Mouse (Mus musculus) gastrocnemius, adult 2 months (tissue): ENCODE results near the gene Wfikkn2. TPM values are rescaled to one million over a fixed set of nuclear protein-coding genes. Genes with fewer than 3 reads are reported as not detected.

Source experiments
- DNase-seq: peaks from one replicate; pipeline ENCODE4 v3.0.0; 2022
- H3K27ac ChIP-seq: fragments of 200-600 bp; 2 replicates; pipeline ENCODE4 v1.8.1; 2022; ENCODE audit warnings: mild to moderate bottlenecking
- H3K4me3 ChIP-seq: fragments of 200-600 bp; 2 replicates; pipeline ENCODE4 v1.8.1; 2022; ENCODE audit warnings: mild to moderate bottlenecking, moderate library complexity
- CTCF ChIP-seq: fragments of 200-600 bp; IDR thresholded peaks from 2 replicates; pipeline ENCODE4 v1.8.1; 2022; ENCODE audit warnings: antibody characterized with exemption, mild to moderate bottlenecking, moderate library complexity
- intact Hi-C: fragments of 180-260 bp; cut with DNase I; formaldehyde crosslinking; loops from one replicate; pipeline ENCODE4 v1.15.1; 2025
- long read RNA-seq, 2 experiments: library from polyadenylated mRNA; stranded (forward); transcript quantifications; one replicate each; pipeline ENCODE4 v2.0.0; 2021
- total RNA-seq, 2 experiments: library from RNA; stranded (reverse); gene quantifications; 2 replicates each; pipeline ENCODE4 v1.2.3; 2021

Wfikkn2 gene
- 1 to 10 TPM; 6.9 to 8.3 TPM for total RNA-seq
- long read RNA-seq, experiment 1, partial matches to known transcripts = 0 of 1 reads
- long read RNA-seq, experiment 1, other reads (novel, unspliced or antisense) = 1 of 1 reads
- long read RNA-seq, experiment 2, partial matches to known transcripts = 1 of 5 reads
- long read RNA-seq, experiment 2, other reads (novel, unspliced or antisense) = 4 of 5 reads

GRCm38 (mm10) chr11:94245955-94246788, at the start of gene Wfikkn2:
Gene Wfikkn2, minus strand, starts transcription at chr11:94246005.
- intact Hi-C loops = no loop called here
- H3K4me3 ChIP-seq = no peak within 1 kb of the TSS
- H3K27ac ChIP-seq = no peak within 1 kb of the TSS
- no peak for DNase-seq
- TF ChIP-seq CTCF = no peak

GRCm38 (mm10) chr11:94294996-94295845, 49.4 kb upstream of the Wfikkn2 start:
- TF ChIP-seq CTCF = no peak
- DNase-seq = no peak
- no peak overlapping the region for H3K4me3 ChIP-seq
- no peak overlapping the region for H3K27ac ChIP-seq
- intact Hi-C loops = no loop called here

DNA sequence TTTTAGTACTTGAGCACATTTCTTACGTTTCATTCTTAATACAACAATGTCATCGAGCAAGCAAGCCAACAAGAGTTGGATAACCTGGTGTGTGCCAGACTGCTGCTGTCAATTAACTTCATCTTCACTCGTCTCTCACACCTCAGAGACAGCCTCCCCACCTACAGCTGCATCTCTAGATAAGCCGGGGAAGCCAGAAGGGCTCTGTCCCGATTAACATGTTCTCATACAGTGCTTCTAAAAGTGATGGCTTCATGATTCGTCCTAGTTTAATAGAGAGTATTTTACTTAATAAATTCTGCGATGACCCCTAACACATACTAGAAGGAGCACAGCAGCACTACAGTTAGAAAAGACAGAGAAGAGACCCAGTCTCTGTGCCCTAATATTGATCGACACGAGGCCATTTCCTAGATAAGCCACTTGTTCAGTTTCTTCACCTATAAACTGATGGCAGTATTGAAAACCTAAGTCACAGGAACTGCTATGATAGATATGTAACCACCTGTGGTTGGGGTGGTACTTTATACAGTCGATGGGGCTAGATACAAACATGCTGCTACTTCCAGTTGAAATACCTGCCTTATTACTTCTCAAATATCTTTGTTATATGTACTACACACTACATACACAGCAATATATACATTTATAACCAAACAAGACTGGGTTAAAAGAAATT, 44.4 kb upstream of the Wfikkn2 start:
- H3K4me3 ChIP-seq = no peak overlapping the region
- DNase-seq = no peak
- no peak overlapping the region for H3K27ac ChIP-seq
- intact Hi-C loops = no loop called here
- TF ChIP-seq CTCF = no peak

DNA sequence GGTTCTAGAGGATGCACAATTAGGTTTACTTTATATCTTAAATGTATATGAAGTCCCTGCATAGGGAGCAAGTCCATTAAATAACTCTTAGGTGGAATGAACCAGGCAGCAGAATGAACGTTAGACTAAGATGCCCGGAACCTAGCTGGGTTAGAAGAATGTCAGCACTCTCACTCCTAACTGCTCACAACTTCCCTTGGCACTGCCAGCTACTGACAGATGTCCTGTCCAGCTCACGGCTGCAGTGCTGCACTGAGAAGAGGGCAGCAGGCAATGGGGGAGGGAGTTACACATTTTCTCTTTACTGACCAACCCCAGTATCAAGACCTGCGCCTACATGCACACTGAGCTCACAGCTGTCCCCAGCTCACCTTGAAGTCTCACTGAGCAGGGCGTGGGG, 41.3 kb upstream of the Wfikkn2 start:
- no peak overlapping the region for H3K27ac ChIP-seq
- TF ChIP-seq CTCF = no peak
- no peak for DNase-seq
- H3K4me3 ChIP-seq = no peak overlapping the region
- intact Hi-C loops = no loop called here

DNA sequence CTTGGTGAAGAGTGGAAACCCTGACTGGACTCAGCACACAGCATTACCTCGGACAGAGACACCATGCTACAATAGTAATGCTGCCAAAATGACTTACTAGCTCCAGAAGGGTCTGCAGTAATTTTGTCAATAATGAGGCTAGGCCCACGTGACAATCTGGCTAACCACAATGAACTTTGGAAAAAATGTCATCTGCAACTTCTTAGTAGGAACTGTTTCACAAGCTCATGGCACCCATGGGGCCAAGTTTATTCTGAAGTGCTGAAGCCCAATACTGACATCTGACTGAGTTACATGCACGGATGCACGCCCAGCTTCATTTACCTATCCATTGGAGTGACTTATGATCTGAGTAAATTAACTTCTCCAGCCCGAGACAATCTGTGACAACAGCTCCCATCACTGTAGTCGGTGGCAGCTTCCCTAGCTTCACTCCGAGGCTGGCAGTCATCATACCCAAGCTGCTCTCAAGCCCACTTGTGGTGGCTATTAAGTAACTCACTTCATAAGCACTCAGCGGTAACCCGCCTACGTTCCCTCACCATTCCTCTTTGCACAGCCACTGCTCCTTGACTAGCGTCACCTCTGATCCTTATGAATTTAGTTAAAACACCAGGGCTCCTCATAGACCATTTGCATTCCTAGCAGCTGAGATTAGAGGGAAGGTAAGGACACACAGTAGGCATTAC, 40.2 kb upstream of the Wfikkn2 start:
- Histone ChIP-seq H3K4me3 (no peak overlapping the region), H3K27ac (0 out of 2 replicates have a peak overlapping the region, but pooled peaks have one; percentile 36)
- intact Hi-C loops = no loop called here
- DNase-seq = no peak
- TF ChIP-seq CTCF = no peak

DNA sequence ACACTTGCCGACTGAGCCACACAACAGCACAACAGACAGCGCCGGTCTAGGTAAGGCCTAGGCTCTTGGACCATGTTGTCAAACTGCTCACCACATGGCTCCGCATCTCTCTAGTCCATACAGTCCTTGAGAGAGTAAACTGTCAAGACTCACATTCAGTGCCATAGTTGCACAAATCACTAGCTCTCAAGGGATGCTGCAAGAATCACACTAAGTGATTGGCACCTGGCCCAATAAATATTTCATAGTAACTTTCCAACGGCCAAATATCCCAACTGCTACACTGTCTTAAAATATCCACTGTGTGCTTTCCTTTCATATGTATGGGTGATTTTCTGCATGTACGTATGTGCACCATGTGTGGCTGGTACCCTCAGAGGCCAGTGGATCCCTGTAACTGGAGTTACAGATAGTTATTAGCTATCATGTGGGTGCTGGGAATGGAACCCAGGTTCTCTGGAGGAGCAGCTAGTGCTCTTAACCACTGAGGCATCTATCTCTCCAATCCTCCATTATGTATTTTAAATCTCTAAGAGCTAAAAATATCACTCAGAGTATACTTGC, 37.8 kb upstream of the Wfikkn2 start:
- Histone ChIP-seq H3K27ac (no peak overlapping the region), H3K4me3 (no peak overlapping the region)
- intact Hi-C loops = no loop called here
- DNase-seq = no peak
- TF ChIP-seq CTCF = no peak

DNA sequence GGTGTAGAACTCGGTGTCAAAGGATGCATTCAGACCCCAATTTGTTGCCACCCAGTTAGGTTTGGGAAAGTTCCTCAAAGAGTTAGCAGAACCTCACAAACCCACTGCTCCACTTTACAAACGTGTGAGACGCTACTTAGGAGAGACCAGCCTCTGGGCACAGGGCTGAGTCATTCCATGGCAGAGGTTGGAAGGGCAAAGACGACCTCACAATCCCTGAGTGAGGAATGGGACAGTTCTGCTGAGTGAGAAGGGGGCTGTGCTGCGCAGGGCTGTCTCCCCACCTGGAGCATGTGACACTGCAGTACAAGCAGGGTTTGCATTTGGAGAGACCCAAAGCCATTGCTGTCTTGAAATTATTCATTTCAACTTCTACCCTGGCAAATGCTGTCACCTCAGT, 36.5 kb upstream of the Wfikkn2 start:
- no peak for TF ChIP-seq CTCF
- intact Hi-C loops = no loop called here
- no peak for DNase-seq
- Histone ChIP-seq H3K27ac (no peak overlapping the region), H3K4me3 (no peak overlapping the region)

DNA sequence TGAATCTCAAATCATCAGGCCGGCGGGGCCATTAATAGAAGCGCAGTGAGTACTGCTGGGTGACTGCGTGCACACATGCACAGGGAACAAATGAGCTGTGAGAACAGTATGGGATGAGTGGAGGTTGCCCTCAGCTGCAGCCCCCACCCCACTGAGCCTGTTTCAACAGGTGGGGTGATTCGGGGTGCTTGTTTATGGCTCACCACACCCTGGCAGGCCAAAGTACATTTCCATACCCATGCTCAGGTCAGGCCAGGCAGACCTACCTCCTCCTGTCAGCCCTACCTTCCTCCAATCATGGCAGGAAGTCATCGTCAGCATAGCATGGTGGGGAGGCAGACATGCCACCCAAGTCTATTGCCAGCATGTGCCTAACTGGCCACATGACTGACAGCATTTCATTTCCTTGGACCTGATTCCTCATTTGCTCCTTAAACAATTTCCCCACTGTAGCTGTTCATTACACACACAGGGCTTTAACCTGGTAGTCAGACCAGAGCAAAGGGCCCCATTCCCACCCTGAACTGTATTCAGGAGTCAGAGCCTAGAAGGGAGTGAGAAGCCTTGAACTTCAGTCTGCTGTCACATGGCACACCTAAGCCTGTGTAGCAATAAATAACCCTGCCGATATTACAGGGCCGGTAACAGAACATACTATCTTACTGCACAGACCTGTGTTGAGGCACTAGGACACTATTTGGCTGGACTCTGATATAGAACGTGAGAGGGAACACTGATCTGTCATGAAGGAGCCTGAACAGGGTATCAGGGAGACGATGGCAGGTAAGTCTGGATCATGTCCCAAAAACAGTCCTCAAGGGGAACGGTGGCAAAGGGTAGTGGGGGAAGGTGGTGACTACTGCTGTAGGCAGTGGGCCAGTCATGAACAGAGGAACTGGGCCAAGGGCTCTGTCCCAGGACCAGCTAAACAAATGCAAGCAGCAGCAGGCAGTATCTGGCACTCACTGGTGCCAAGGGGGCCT, 35.7 kb upstream of the Wfikkn2 start, which contains the start of gene Gm21885:
Gene Gm21885, plus strand, starts transcription at position 675 of the 983 bp plus-strand sequence.
- TF ChIP-seq CTCF = no peak
- no peak within 1 kb of the TSS for H3K27ac ChIP-seq
- intact Hi-C loops = no loop called here
- peak; percentile 44 for DNase-seq
- H3K4me3 ChIP-seq = no peak within 1 kb of the TSS

DNA sequence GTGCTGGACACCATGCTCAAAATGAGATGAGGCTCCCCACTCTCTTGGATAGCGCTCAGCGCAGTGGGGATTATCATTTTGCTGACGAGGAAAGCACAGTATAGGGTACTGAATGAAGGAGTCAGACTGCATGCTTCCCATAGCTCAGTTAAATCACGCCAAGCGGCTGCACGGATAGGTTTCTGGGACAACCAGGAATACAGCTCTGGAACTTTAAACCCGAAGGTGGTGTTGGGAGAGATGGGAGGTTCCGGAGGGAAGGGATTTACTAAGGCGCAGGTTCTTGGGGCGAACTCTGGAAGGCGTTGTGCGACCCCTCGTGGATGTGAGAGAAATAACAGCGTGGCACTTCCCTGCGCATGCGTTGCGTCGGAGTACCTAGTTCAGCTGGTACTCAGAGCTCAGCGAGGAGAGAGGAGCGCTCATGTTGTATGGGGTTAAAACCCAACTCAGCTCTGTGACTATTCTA, 31.1 kb upstream of the Wfikkn2 start:
- Histone ChIP-seq H3K4me3 (peak overlapping the region; percentile 66), H3K27ac (peak overlapping the region; percentile 73)
- intact Hi-C loops = loop anchor here (1.0 kb wide), 2 partner anchors 41 to 149 kb away; no protein-coding TSS in a partner anchor
- peak; percentile 87 for DNase-seq
- TF ChIP-seq CTCF = peak; percentile 93

DNA sequence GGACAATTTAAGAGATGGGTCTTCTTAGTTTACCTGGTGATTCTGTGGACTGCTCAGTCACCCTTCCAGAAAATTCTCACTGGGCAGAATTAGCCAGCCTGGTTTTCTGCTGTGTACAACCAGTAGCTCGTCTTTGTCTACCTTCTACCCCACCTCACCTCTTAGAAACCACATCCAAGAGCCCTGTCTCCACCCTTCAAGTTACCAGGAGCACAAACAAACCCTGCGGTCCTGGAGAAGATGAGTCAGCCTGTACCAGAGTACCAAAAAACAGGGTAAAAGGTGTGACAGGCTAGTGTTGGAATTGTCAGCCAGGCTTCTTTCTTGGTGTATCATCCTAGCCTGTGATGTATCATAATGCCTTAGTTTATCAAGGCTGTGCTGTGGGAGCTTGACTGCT, 29.9 kb upstream of the Wfikkn2 start:
- H3K4me3 ChIP-seq = no peak overlapping the region
- H3K27ac ChIP-seq = no peak overlapping the region
- no peak for DNase-seq
- intact Hi-C loops = no loop called here
- no peak for TF ChIP-seq CTCF
